Mouse (Mus musculus) heart, postnatal 0 days (tissue): Measurements from ENCODE around the gene Slc16a14. TPM values are rescaled to one million over a fixed set of nuclear protein-coding genes. Genes with fewer than 3 reads are reported as not detected.

Source experiments
- ATAC-seq: fragments of 200-750 bp; cut with Nextera tagmentation; 2 replicates; pipeline ENCODE4 v1.8.0; 2017; ENCODE audit warnings: low read depth, moderate number of reproducible peaks, moderate library complexity; ENCODE audit not compliant: insufficient read depth
- DNase-seq: peaks from one replicate; pipeline ENCODE4 v3.0.0-alpha.2; 2016; ENCODE audit warnings: low spot score
- H3K27ac ChIP-seq: fragments of 300-500 bp; sonication (generic); 2 replicates; pipeline ENCODE4 v1.5.1; 2014; ENCODE audit warnings: low read depth, mild to moderate bottlenecking
- H3K27me3 ChIP-seq: fragments of 300-500 bp; sonication (generic); 2 replicates; pipeline ENCODE4 v1.6.1; 2014; ENCODE audit warnings: low read length, mixed read lengths; ENCODE audit not compliant: control insufficient read depth, insufficient read depth
- H3K36me3 ChIP-seq: fragments of 300-500 bp; sonication (generic); replicated peaks from 2 replicates; pipeline ENCODE4 v1.6.1; 2014; ENCODE audit warnings: low read length, mixed read lengths; ENCODE audit not compliant: control insufficient read depth, insufficient read depth
- H3K4me1 ChIP-seq: fragments of 300-500 bp; sonication (generic); 2 replicates; pipeline ENCODE4 v1.6.1; 2014; ENCODE audit warnings: antibody characterized with exemption; ENCODE audit not compliant: control insufficient read depth, insufficient read depth
- H3K4me2 ChIP-seq: fragments of 300-500 bp; sonication (generic); 2 replicates; pipeline ENCODE4 v1.6.1; 2014; ENCODE audit warnings: low read depth, mild to moderate bottlenecking, low read length, moderate library complexity
- H3K4me3 ChIP-seq: fragments of 300-500 bp; sonication (generic); 2 replicates; pipeline ENCODE4 v1.5.1; 2014; ENCODE audit warnings: low read depth, low read length
- H3K9ac ChIP-seq: fragments of 300-500 bp; sonication (generic); replicated peaks from 2 replicates; pipeline ENCODE4 v1.6.1; 2014; ENCODE audit warnings: low read depth, low read length, mixed read lengths
- H3K9me3 ChIP-seq: fragments of 300-500 bp; sonication (generic); replicated peaks from 2 replicates; pipeline ENCODE4 v1.6.1; 2016; ENCODE audit warnings: low read length; ENCODE audit not compliant: control insufficient read depth
- CTCF ChIP-seq: IDR thresholded peaks from 2 replicates; pipeline ENCODE4 v1.5.1; 2016; ENCODE audit warnings: antibody characterized with exemption, control low read depth, low read depth
- EP300 ChIP-seq: IDR thresholded peaks from 2 replicates; pipeline ENCODE4 v1.6.1; 2016; ENCODE audit warnings: antibody characterized with exemption, low read depth
- WGBS: fragments of 180-500 bp; shearing (Covaris S2); extraction: QIAGEN DNeasy Blood & Tissue Kit; methylation state at CpG from one replicate; pipeline ENCODE4 v1.1.7; 2014; 5-methylcytosine and 5-hydroxymethylcytosine counted together
- polyA plus RNA-seq: library from polyadenylated mRNA; unstranded; fragments of >200 nt; fragmentation: Nextera tagmentation; extraction: Ambion mirVana; gene quantifications from 2 replicates; pipeline ENCODE4 v1.2.1, GENCODE M21; 2015
- total RNA-seq: library from RNA; depleted of rRNA; stranded (reverse); fragments of >200 nt; gene quantifications from 2 replicates; pipeline ENCODE4 v1.2.3, GENCODE M21; 2014; ENCODE audit warnings: low replicate concordance

Slc16a14 gene
- total and polyA plus RNA-seq, 2 experiments from 2014 or later = not detected

- 60% methylated on average over 9 of the region's 9 CpGs for WGBS
- DNase-seq = peak; percentile 9
Observed at GRCm38 (mm10) chr1:84925599-84925998, 9.3 kb downstream of the Slc16a14 start.

GRCm38 (mm10) chr1:84924134-84924533 is 10.8 kb downstream of the Slc16a14 start:
- no peaks in the 10 kb centered on the region for H3K27me3 ChIP-seq
- TF ChIP-seq EP300 = no peak
- no peak for TF ChIP-seq CTCF

More at GRCm38 (mm10) chr1:84925599-84925998, 9.3 kb downstream of the Slc16a14 start:
- no peaks in the 10 kb centered on the region for H3K36me3 ChIP-seq
- no peaks in the 10 kb centered on the region for H3K27me3 ChIP-seq
- no peaks in the 10 kb centered on the region for H3K9me3 ChIP-seq
- TF ChIP-seq EP300 (no peak), CTCF (no peak)
- H3K4me3 ChIP-seq = no peak overlapping the region
- H3K9ac ChIP-seq = no peak overlapping the region
- H3K4me1 ChIP-seq = no peaks in the 10 kb centered on the region
- no peak overlapping the region for H3K27ac ChIP-seq
- ATAC-seq = 0 out of 2 replicates have a peak, but pooled peaks have one; percentile 49
- H3K4me2 ChIP-seq = no peak overlapping the region

GRCm38 (mm10) chr1:84923432-84923831 is 11.5 kb downstream of the Slc16a14 start:
- no peaks in the 10 kb centered on the region for H3K9me3 ChIP-seq
- H3K36me3 ChIP-seq = no peaks in the 10 kb centered on the region
- ATAC-seq (no peak), DNase-seq (no peak)
- H3K4me1 ChIP-seq = no peaks in the 10 kb centered on the region
- no peak overlapping the region for H3K4me2 ChIP-seq
- no peak overlapping the region for H3K4me3 ChIP-seq
- no peak overlapping the region for H3K27ac ChIP-seq
- no peak overlapping the region for H3K9ac ChIP-seq
- TF ChIP-seq CTCF = no peak
- TF ChIP-seq EP300 = no peak
- H3K27me3 ChIP-seq = no peaks in the 10 kb centered on the region
- 60% methylated on average over 2 of the region's 2 CpGs for WGBS

More at GRCm38 (mm10) chr1:84924134-84924533, 10.8 kb downstream of the Slc16a14 start:
- Histone ChIP-seq H3K4me1 (no peaks in the 10 kb centered on the region), H3K4me3 (no peak overlapping the region), H3K27ac (no peak overlapping the region), H3K9ac (no peak overlapping the region), H3K9me3 (no peaks in the 10 kb centered on the region), H3K36me3 (no peaks in the 10 kb centered on the region), H3K4me2 (no peak overlapping the region)
- DNase-seq (no peak), ATAC-seq (no peak)
- WGBS = 67% methylated on average over 6 of the region's 6 CpGs

GRCm38 (mm10) chr1:84918865-84919264 is 16.1 kb downstream of the Slc16a14 start:
- Histone ChIP-seq H3K27me3 (no peaks in the 10 kb centered on the region), H3K4me2 (no peak overlapping the region), H3K27ac (no peak overlapping the region), H3K36me3 (no peaks in the 10 kb centered on the region), H3K4me1 (no peaks in the 10 kb centered on the region), H3K9ac (no peak overlapping the region), H3K9me3 (no peaks in the 10 kb centered on the region), H3K4me3 (no peak overlapping the region)
- WGBS = 85% methylated on average over 3 of the region's 3 CpGs
- ATAC-seq = no peak
- TF ChIP-seq CTCF = no peak
- no peak for TF ChIP-seq EP300
- no peak for DNase-seq

GRCm38 (mm10) chr1:84915010-84915409 is 19.9 kb downstream of the Slc16a14 start:
- DNase-seq = no peak
- Histone ChIP-seq H3K4me1 (no peaks in the 10 kb centered on the region), H3K9ac (no peak overlapping the region), H3K27ac (no peak overlapping the region), H3K27me3 (no peaks in the 10 kb centered on the region), H3K4me3 (no peak overlapping the region), H3K4me2 (no peak overlapping the region), H3K36me3 (no peaks in the 10 kb centered on the region), H3K9me3 (no peaks in the 10 kb centered on the region)
- no peak for ATAC-seq
- TF ChIP-seq EP300 (no peak), CTCF (no peak)
- WGBS = 81% methylated on average over 4 of the region's 4 CpGs

- no peaks in the 10 kb centered on the region for H3K4me1 ChIP-seq
- H3K9me3 ChIP-seq = no peaks in the 10 kb centered on the region
- 82% methylated on average over 11 of the region's 11 CpGs for WGBS
- H3K9ac ChIP-seq = no peak overlapping the region
- DNase-seq (no peak), ATAC-seq (no peak)
- H3K36me3 ChIP-seq = no peaks in the 10 kb centered on the region
- no peak for TF ChIP-seq CTCF
- no peak for TF ChIP-seq EP300
- no peak overlapping the region for H3K27ac ChIP-seq
- no peak overlapping the region for H3K4me3 ChIP-seq
- H3K27me3 ChIP-seq = no peaks in the 10 kb centered on the region
- no peak overlapping the region for H3K4me2 ChIP-seq
Observed at GRCm38 (mm10) chr1:84912571-84912970, 22.4 kb downstream of the Slc16a14 start.
